Mouse (Mus musculus) G1E (cell line): ENCODE data around the gene Cyp39a1. TPM values are rescaled to one million over a fixed set of nuclear protein-coding genes. Genes with fewer than 3 reads are reported as not detected.

Source experiments
- ATAC-seq: 2 replicates; pipeline ENCODE4 v1.8.0; 2016; ENCODE audit warnings: mild to moderate bottlenecking; ENCODE audit not compliant: insufficient number of reproducible peaks, poor library complexity, low FRiP score, severe bottlenecking; ENCODE audit errors: extremely low read depth
- DNase-seq: peaks from one replicate; pipeline ENCODE4 v3.0.0; 2012; ENCODE audit warnings: low spot score
- H3K27me3 ChIP-seq: 2 replicates; pipeline ENCODE4 v1.6.1; 2012; ENCODE audit warnings: mild to moderate bottlenecking, low read length, inconsistent platforms; ENCODE audit not compliant: insufficient read depth
- H3K36me3 ChIP-seq: replicated peaks from 2 replicates; pipeline ENCODE3; 2012; ENCODE audit warnings: mild to moderate bottlenecking, inconsistent platforms
- H3K4me1 ChIP-seq: 2 replicates; pipeline ENCODE4 v1.6.1; 2012; ENCODE audit warnings: low read depth, low read length, inconsistent platforms, mixed read lengths; ENCODE audit not compliant: insufficient read depth
- H3K4me3 ChIP-seq: 2 replicates; pipeline ENCODE4 v1.5.1; 2012; ENCODE audit warnings: low read depth, mild to moderate bottlenecking, inconsistent platforms, low read length, moderate library complexity, mixed read lengths
- H3K9me3 ChIP-seq: replicated peaks from 2 replicates; pipeline ENCODE4 v1.6.1; 2012; ENCODE audit warnings: inconsistent platforms
- CTCF ChIP-seq: IDR thresholded peaks from 2 replicates; pipeline ENCODE4 v1.5.1; 2012; ENCODE audit warnings: low read depth, low read length, inconsistent platforms, mixed read lengths
- GATA1 ChIP-seq: IDR thresholded peaks from 2 replicates; pipeline ENCODE4 v1.6.1; 2012; ENCODE audit warnings: borderline replicate concordance, low read length, inconsistent platforms, mixed read lengths
- GATA2 ChIP-seq: IDR thresholded peaks from 2 replicates; pipeline ENCODE4 v1.6.1; 2012; ENCODE audit warnings: low read depth, low read length, inconsistent platforms, borderline replicate concordance
- POLR2AphosphoS5 ChIP-seq: IDR thresholded peaks from 2 replicates; pipeline ENCODE4 v1.6.1; 2012; ENCODE audit warnings: low read depth, low read length, inconsistent platforms; ENCODE audit not compliant: insufficient replicate concordance
- TAL1 ChIP-seq: conservative IDR thresholded peaks from 2 replicates; pipeline ENCODE4 v1.6.1; 2012; ENCODE audit warnings: low read depth, low read length, inconsistent platforms, mixed read lengths
- polyA plus RNA-seq: library from polyadenylated mRNA; stranded (reverse); fragments of >175 nt; gene quantifications from 2 replicates; pipeline ENCODE4 v1.2.3, GENCODE M21; 2012
- total RNA-seq, 2 experiments: library from RNA; stranded (forward) in 1 of 2; stranded (reverse) in 1 of 2; fragments of 200-1000 nt in 1 of 2; fragments of >200 nt in 1 of 2; fragmentation: Nextera tagmentation in 1 of 2; gene quantifications; 2 replicates each; pipeline ENCODE4 v1.2.3; 2014 to 2017

Cyp39a1 gene
- total and polyA plus RNA-seq, 3 experiments: not detected

GRCm38 (mm10) chr17:43649641-43650436 lies 17.4 kb upstream of the Cyp39a1 start:
- Histone ChIP-seq H3K36me3 (no peaks in the 10 kb centered on the region), H3K9me3 (peaks cover 65% of the 10 kb centered on the region), H3K4me1 (no peaks in the 10 kb centered on the region), H3K27me3 (no peaks in the 10 kb centered on the region), H3K4me3 (no peak overlapping the region)
- no peak for DNase-seq
- no peak for TF ChIP-seq GATA1
- TF ChIP-seq POLR2AphosphoS5: no peak
- no peak for TF ChIP-seq CTCF
- TF ChIP-seq TAL1: no peak
- no peak for TF ChIP-seq GATA2
- ATAC-seq: no peak

- no peaks in the 10 kb centered on the region for H3K4me1 ChIP-seq
- no peak for DNase-seq
- no peaks in the 10 kb centered on the region for H3K36me3 ChIP-seq
- peaks cover 58% of the 10 kb centered on the region for H3K9me3 ChIP-seq
- no peak for TF ChIP-seq CTCF
- no peak for TF ChIP-seq TAL1
- no peak for TF ChIP-seq GATA2
- no peak for TF ChIP-seq GATA1
- TF ChIP-seq POLR2AphosphoS5: no peak
- ATAC-seq: no peak
- no peak overlapping the region for H3K4me3 ChIP-seq
- no peaks in the 10 kb centered on the region for H3K27me3 ChIP-seq
Observed at GRCm38 (mm10) chr17:43651314-43652046, 15.7 kb upstream of the Cyp39a1 start.

- Histone ChIP-seq H3K27me3 (no peaks in the 10 kb centered on the region), H3K9me3 (peaks cover 34% of the 10 kb centered on the region), H3K4me3 (peak within 1 kb of the TSS; percentile 7; the same call in 1 of the 2 replicates), H3K4me1 (no peaks in the 10 kb centered on the region), H3K36me3 (no peaks in the 10 kb centered on the region)
- DNase-seq (no peak), ATAC-seq (no peak)
- TF ChIP-seq CTCF (no peak), GATA1 (no peak), POLR2AphosphoS5 (no peak), TAL1 (no peak), GATA2 (no peak)
Observed at GRCm38 (mm10) chr17:43666576-43667289, 492 bp upstream of the Cyp39a1 start, which contains the start of gene Slc25a27. TSS of gene Slc25a27 (minus strand) at chr17:43667214.

- ATAC-seq (no peak), DNase-seq (no peak)
- H3K4me1 ChIP-seq: no peaks in the 10 kb centered on the region
- TF ChIP-seq CTCF (no peak), GATA1 (no peak), GATA2 (no peak), POLR2AphosphoS5 (no peak), TAL1 (no peak)
- H3K4me3 ChIP-seq: no peak overlapping the region
- no peaks in the 10 kb centered on the region for H3K36me3 ChIP-seq
- no peaks in the 10 kb centered on the region for H3K27me3 ChIP-seq
- peaks cover 27% of the 10 kb centered on the region for H3K9me3 ChIP-seq
Observed at GRCm38 (mm10) chr17:43669145-43669695, 2.0 kb downstream of the Cyp39a1 start.

- TF ChIP-seq GATA1: no peak
- no peak for TF ChIP-seq GATA2
- TF ChIP-seq CTCF: no peak
- TF ChIP-seq TAL1: no peak
- TF ChIP-seq POLR2AphosphoS5: no peak
- DNase-seq (no peak), ATAC-seq (no peak)
- Histone ChIP-seq H3K27me3 (no peaks in the 10 kb centered on the region), H3K36me3 (no peaks in the 10 kb centered on the region), H3K4me3 (no peak overlapping the region), H3K9me3 (peaks cover 27% of the 10 kb centered on the region), H3K4me1 (no peaks in the 10 kb centered on the region)
Observed at GRCm38 (mm10) chr17:43671907-43672306, 4.7 kb downstream of the Cyp39a1 start.
